Mouse (Mus musculus): ENCODE measurements at regions not wholly inside any gene's neighbourhood (a gene's known extent, or its start where the extent isn't known, plus 50 kb on each side); places are given as distances from the start of the nearest gene placed in this dataset.

GRCm38 (mm10) chr2:75434521-75434920 lies 224.5 kb upstream of the Hnrnpa3 start:
- TF ChIP-seq POLR2A (IDR thresholded peaks at IDR 0.05; ENCODE audit: borderline replicate concordance, insufficient read depth, low read length), result no peak
- no peak for TF ChIP-seq CTCF (IDR thresholded peaks at IDR 0.05; ENCODE audit: borderline replicate concordance, insufficient read depth, low read depth, low read length)
